Comparison of ENCODE assay signal across 8 mouse cellular contexts in genomic region chr14:55852646-55853551, GRCm38 (mm10). TPM values are rescaled to one million over a fixed set of nuclear protein-coding genes. Genes with fewer than 3 reads are reported as not detected.
DNase-seq lines count a peak whose midpoint lies in the region; ATAC-seq and TF ChIP-seq lines count a peak whose summit lies in the region.

No protein-coding gene starts in this region.

- peak overlapping the region; percentile 43 for H3K9ac ChIP-seq in ES-Bruce4 (ENCODE audit: low read depth, poor library complexity, severe bottlenecking)
- H3K9ac ChIP-seq in forebrain, embryonic 14.5 days (ENCODE audit: low read length), result peak overlapping the region; percentile 83; the same call in 1 of the 2 replicates
- peak overlapping the region; percentile 75 for H3K9ac ChIP-seq in limb, embryonic 14.5 days (ENCODE audit: low read depth, low read length, severe bottlenecking)

- H3K9me3 ChIP-seq in ES-Bruce4 (replicated peaks; ENCODE audit: control insufficient read depth, insufficient read depth, low read length, poor library complexity, severe bottlenecking), result no peaks in the 10 kb centered on the region
- no peaks in the 10 kb centered on the region for H3K9me3 ChIP-seq in forebrain, embryonic 14.5 days (replicated peaks; ENCODE audit: control insufficient read depth, low read length)
- H3K9me3 ChIP-seq in limb, embryonic 14.5 days (ENCODE audit: control insufficient read depth, low read length), result no peaks in the 10 kb centered on the region

- peak overlapping the region; percentile 86 for H3K27ac ChIP-seq in ES-Bruce4 (ENCODE audit: insufficient read depth, low read length)
- H3K27ac ChIP-seq in forebrain, embryonic 14.5 days (ENCODE audit: low read depth, low read length), result peak overlapping the region; percentile 85
- H3K27ac ChIP-seq in limb, embryonic 14.5 days (replicated peaks; ENCODE audit: low read depth, low read length), result peak overlapping the region; percentile 96

- intact Hi-C loops in heart, postnatal 25 days (cut with DNase I), result no loop called here

- no peaks in the 10 kb centered on the region for H3K27me3 ChIP-seq in ES-Bruce4 (ENCODE audit: control insufficient read depth, insufficient read depth, low read length, poor library complexity, severe bottlenecking)
- no peaks in the 10 kb centered on the region for H3K27me3 ChIP-seq in forebrain, embryonic 14.5 days (replicated peaks; ENCODE audit: control insufficient read depth, insufficient read depth, low read length)
- no peaks in the 10 kb centered on the region for H3K27me3 ChIP-seq in limb, embryonic 14.5 days (ENCODE audit: control insufficient read depth, insufficient read depth, low read length)

- DNase-seq in heart, adult 11 months, result peak; percentile 94
- DNase-seq in heart, postnatal 25 days (ENCODE audit: low spot score), result no peak
- peak; percentile 82 for DNase-seq in forebrain, embryonic 14.5 days (ENCODE audit: low spot score)
- DNase-seq in limb, embryonic 14.5 days (ENCODE audit: low spot score), result peak; percentile 84
- peak; percentile 80 for DNase-seq in retina, postnatal 1 day
- no peak for DNase-seq in frontal cortex, postnatal 25 days (ENCODE audit: low spot score in 2 of 2)
- no peak for DNase-seq in adipocyte (ENCODE audit: low spot score)

- H3K4me1 ChIP-seq in ES-Bruce4 (ENCODE audit: control insufficient read depth, insufficient read depth, low read length), result peaks cover 2% of the 10 kb centered on the region
- peaks cover 36% of the 10 kb centered on the region for H3K4me1 ChIP-seq in forebrain, embryonic 14.5 days (ENCODE audit: control insufficient read depth, insufficient read depth, low read length)
- H3K4me1 ChIP-seq in limb, embryonic 14.5 days (ENCODE audit: control insufficient read depth, insufficient read depth, low read length), result peaks cover 41% of the 10 kb centered on the region

- 1% methylated on average over 11 of the region's 11 CpGs for WGBS in forebrain, embryonic 14.5 days
- 2% methylated on average over 11 of the region's 11 CpGs for WGBS in limb, embryonic 14.5 days

- peak overlapping the region; percentile 67 for H3K4me3 ChIP-seq in ES-Bruce4 (ENCODE audit: low read depth, low read length)
- H3K4me3 ChIP-seq in forebrain, embryonic 14.5 days (ENCODE audit: low read depth, low read length), result peak overlapping the region; percentile 61
- peak overlapping the region; percentile 66 for H3K4me3 ChIP-seq in limb, embryonic 14.5 days (replicated peaks; ENCODE audit: low read length)

- peak overlapping the region; percentile 81 for H3K4me2 ChIP-seq in forebrain, embryonic 14.5 days (ENCODE audit: low read length)
- peak overlapping the region; percentile 95 for H3K4me2 ChIP-seq in limb, embryonic 14.5 days (replicated peaks; ENCODE audit: low read depth, low read length, severe bottlenecking)

- TF ChIP-seq CTCF in ES-Bruce4 (IDR thresholded peaks at IDR 0.05; ENCODE audit: low read depth, low read length), result no peak

- peak; percentile 74 for ATAC-seq in forebrain, embryonic 14.5 days
- ATAC-seq in limb, embryonic 14.5 days (ENCODE audit: low FRiP score, low read depth), result peak; percentile 84

- peak; percentile 86; the same call in 1 of the 2 replicates for TF ChIP-seq EP300 in ES-Bruce4 (IDR thresholded peaks at IDR 0.05; ENCODE audit: insufficient read depth, low read depth, low read length)

- TF ChIP-seq POLR2A in ES-Bruce4 (IDR thresholded peaks at IDR 0.05; ENCODE audit: insufficient read depth, low read length), result no peak
- no peak for TF ChIP-seq POLR2A in limb, embryonic 14.5 days (IDR thresholded peaks at IDR 0.05; ENCODE audit: borderline replicate concordance, extremely low read depth, insufficient read depth, insufficient read length)

- peaks cover 4% of the 10 kb centered on the region; the same call in 1 of the 2 replicates for H3K36me3 ChIP-seq in ES-Bruce4 (ENCODE audit: control insufficient read depth, insufficient read depth, low read length, poor library complexity, severe bottlenecking)
- no peaks in the 10 kb centered on the region for H3K36me3 ChIP-seq in forebrain, embryonic 14.5 days (ENCODE audit: control insufficient read depth, insufficient read depth, low read length)
- H3K36me3 ChIP-seq in limb, embryonic 14.5 days (ENCODE audit: control insufficient read depth, insufficient read depth, low read length), result peaks cover 9% of the 10 kb centered on the region

RNA-seq across cellular contexts. Expression of gene Nynrin, which starts 0.9 kb away (rescaled TPM):
- 1 to 10 TPM; 8.2 to 9.7 TPM for total RNA-seq in heart, postnatal 25 days (2021)
- 21.5 and 24.6 TPM in 2 replicates for polyA plus RNA-seq in ES-Bruce4 (2011; ENCODE audit: insufficient read depth, insufficient read length, low read depth, missing spikeins)
- 6.2 and 7.4 TPM in 2 replicates for polyA plus RNA-seq in forebrain, embryonic 14.5 days (2014; fragmentation: Nextera tagmentation; extraction: Ambion mirVana)
- 41.0 and 49.5 TPM in 2 replicates for polyA plus RNA-seq in limb, embryonic 14.5 days (2012; rRNA removed)
- polyA plus RNA-seq in limb, embryonic 14.5 days (2014; fragmentation: Nextera tagmentation; extraction: Ambion mirVana), result 20.6 and 23.6 TPM in 2 replicates

RNA-seq across cellular contexts. Expression of gene Nfatc4, which starts 30.0 kb away (rescaled TPM):
- 1 to 10 TPM; 3.9 to 5.5 TPM for total RNA-seq in heart, postnatal 25 days (2021)
- polyA plus RNA-seq in ES-Bruce4 (2011; ENCODE audit: insufficient read depth, insufficient read length, low read depth, missing spikeins), result 57.0 and 57.7 TPM in 2 replicates
- polyA plus RNA-seq in forebrain, embryonic 14.5 days (2014; fragmentation: Nextera tagmentation; extraction: Ambion mirVana), result 8.3 and 9.1 TPM in 2 replicates
- 171 and 233 TPM in 2 replicates for polyA plus RNA-seq in limb, embryonic 14.5 days (2012; rRNA removed)
- polyA plus RNA-seq in limb, embryonic 14.5 days (2014; fragmentation: Nextera tagmentation; extraction: Ambion mirVana), result 83.5 and 114 TPM in 2 replicates

RNA-seq across cellular contexts. Expression of gene Cbln3, which starts 31.3 kb away (rescaled TPM):
- total RNA-seq in heart, postnatal 25 days (2021), result under 1 TPM in 1 of 2 experiments, not detected in 1; 0.14 TPM
- 0.21 and 0.27 TPM in 2 replicates for polyA plus RNA-seq in ES-Bruce4 (2011; ENCODE audit: insufficient read depth, insufficient read length, low read depth, missing spikeins)
- 0.20 and 0.27 TPM in 2 replicates for polyA plus RNA-seq in forebrain, embryonic 14.5 days (2014; fragmentation: Nextera tagmentation; extraction: Ambion mirVana)
- 1.0 and 1.3 TPM in 2 replicates for polyA plus RNA-seq in limb, embryonic 14.5 days (2012; rRNA removed)
- polyA plus RNA-seq in limb, embryonic 14.5 days (2014; fragmentation: Nextera tagmentation; extraction: Ambion mirVana), result 0.25 and 0.54 TPM in 2 replicates

RNA-seq across cellular contexts. Expression of gene Khnyn, which starts 31.8 kb away (rescaled TPM):
- total RNA-seq in heart, postnatal 25 days (2021), result 10 to 100 TPM; 11.6 to 13.5 TPM
- polyA plus RNA-seq in ES-Bruce4 (2011; ENCODE audit: insufficient read depth, insufficient read length, low read depth, missing spikeins), result 29.8 and 30.9 TPM in 2 replicates
- 4.6 and 5.4 TPM in 2 replicates for polyA plus RNA-seq in forebrain, embryonic 14.5 days (2014; fragmentation: Nextera tagmentation; extraction: Ambion mirVana)
- polyA plus RNA-seq in limb, embryonic 14.5 days (2012; rRNA removed), result 28.3 and 29.5 TPM in 2 replicates
- polyA plus RNA-seq in limb, embryonic 14.5 days (2014; fragmentation: Nextera tagmentation; extraction: Ambion mirVana), result 10.2 and 12.2 TPM in 2 replicates

RNA-seq across cellular contexts. Expression of gene Sdr39u1, which starts 47.2 kb away (rescaled TPM):
- total RNA-seq in heart, postnatal 25 days (2021), result 100 to 1,000 TPM; 107 to 108 TPM
- 7.9 and 13.2 TPM in 2 replicates for polyA plus RNA-seq in ES-Bruce4 (2011; ENCODE audit: insufficient read depth, insufficient read length, low read depth, missing spikeins)
- 99.0 and 110 TPM in 2 replicates for polyA plus RNA-seq in forebrain, embryonic 14.5 days (2014; fragmentation: Nextera tagmentation; extraction: Ambion mirVana)
- 80.2 and 84.4 TPM in 2 replicates for polyA plus RNA-seq in limb, embryonic 14.5 days (2012; rRNA removed)
- 81.0 and 91.6 TPM in 2 replicates for polyA plus RNA-seq in limb, embryonic 14.5 days (2014; fragmentation: Nextera tagmentation; extraction: Ambion mirVana)

Comparison
In these comparisons a context has a peak if more than half of its experiments do, and no peak if none do; other contexts are left out.
1. DNase-seq: peak in heart, adult 11 months (single experiment), forebrain, embryonic 14.5 days (single experiment), limb, embryonic 14.5 days (single experiment) and retina, postnatal 1 day (single experiment); none in heart, postnatal 25 days (single experiment), frontal cortex, postnatal 25 days (0 of 2) and adipocyte (single experiment).
2. Peak in every context shown above with its lines, with median percentiles within 50 percentile points of each other: H3K27ac ChIP-seq, H3K4me3 ChIP-seq and H3K9ac ChIP-seq.